Mouse (Mus musculus) hindbrain, embryonic 16.5 days (tissue): ENCODE measurements at regions not wholly inside any gene's neighbourhood (a gene's known extent, or its start where the extent isn't known, plus 50 kb on each side); places are given as distances from the start of the nearest gene placed in this dataset.
A peak's percentile ranks its signal among the peaks of the same experiment; 100 is the strongest.

Experiments used
- ATAC-seq: fragments of 200-750 bp; cut with Nextera tagmentation; 2 replicates; pipeline ENCODE4 v1.8.0; 2017; ENCODE audit warnings: moderate TSS enrichment, moderate library complexity
- H3K27ac ChIP-seq: fragments of 300-500 bp; sonication (generic); 2 replicates; pipeline ENCODE4 v1.5.1; 2014; ENCODE audit warnings: low read depth, mild to moderate bottlenecking, control low read depth, low read length, moderate library complexity
- H3K27me3 ChIP-seq: fragments of 300-500 bp; sonication (generic); replicated peaks from 2 replicates; pipeline ENCODE4 v1.6.1; 2014; ENCODE audit warnings: low read length; ENCODE audit not compliant: control insufficient read depth, insufficient read depth
- H3K36me3 ChIP-seq: fragments of 300-500 bp; sonication (generic); 2 replicates; pipeline ENCODE4 v1.6.1; 2014; ENCODE audit warnings: mild to moderate bottlenecking, low read length, moderate library complexity, mixed read lengths; ENCODE audit not compliant: control insufficient read depth, insufficient read depth
- H3K4me1 ChIP-seq: fragments of 300-500 bp; sonication (generic); 2 replicates; pipeline ENCODE4 v1.6.1; 2014; ENCODE audit warnings: low read depth, low read length; ENCODE audit not compliant: control insufficient read depth, insufficient read depth
- H3K4me2 ChIP-seq: fragments of 300-500 bp; sonication (generic); 2 replicates; pipeline ENCODE4 v1.6.1; 2014; ENCODE audit warnings: mild to moderate bottlenecking, low read length, control low read depth, moderate library complexity
- H3K4me3 ChIP-seq: fragments of 300-500 bp; sonication (generic); 2 replicates; pipeline ENCODE4 v1.5.1; 2014; ENCODE audit warnings: mild to moderate bottlenecking, low read length, control low read depth, moderate library complexity
- H3K9ac ChIP-seq: fragments of 300-500 bp; sonication (generic); 2 replicates; pipeline ENCODE4 v1.6.1; 2014; ENCODE audit warnings: low read depth, mild to moderate bottlenecking, control low read depth, low read length, moderate library complexity
- H3K9me3 ChIP-seq: fragments of 300-500 bp; sonication (generic); 2 replicates; pipeline ENCODE4 v1.6.1; 2014; ENCODE audit warnings: mild to moderate bottlenecking, low read length, moderate library complexity; ENCODE audit not compliant: control insufficient read depth
- WGBS: fragments of 180-500 bp; shearing (Covaris S2); extraction: QIAGEN DNeasy Blood & Tissue Kit; methylation state at CpG from one replicate; pipeline ENCODE4 v1.1.7; 2014; 5-methylcytosine and 5-hydroxymethylcytosine counted together

DNA sequence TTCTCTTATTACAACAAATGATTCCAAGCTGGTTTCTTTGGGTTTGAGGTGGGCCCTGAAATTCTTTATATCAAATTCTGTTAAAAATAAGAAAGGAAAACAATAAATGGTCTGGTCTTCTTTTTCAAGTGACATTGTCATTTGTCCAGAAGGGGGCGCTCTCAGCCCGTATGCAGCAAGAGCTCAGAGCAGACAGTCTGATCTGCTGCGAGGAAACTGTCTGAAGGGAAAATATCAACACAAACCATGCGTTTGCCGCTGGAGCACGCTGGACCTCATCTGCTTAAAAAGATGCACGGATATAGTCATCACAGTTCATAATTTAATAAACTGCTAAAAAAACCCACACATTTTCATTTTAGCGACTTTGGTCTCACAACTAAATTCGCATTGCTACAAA lies 161.2 kb downstream of the Cetn3 start:
- Histone ChIP-seq H3K9ac (peak overlapping the region; percentile 44), H3K27ac (peak overlapping the region; percentile 51; the same call in 1 of the 2 replicates)

GRCm38 (mm10) chr13:81944469-81944868 lies 161.6 kb downstream of the Cetn3 start:
- peak overlapping the region; percentile 51; the same call in 1 of the 2 replicates for H3K27ac ChIP-seq
- no peaks in the 10 kb centered on the region for H3K36me3 ChIP-seq
- WGBS, result 19% methylated on average over 6 of the region's 6 CpGs
- H3K4me1 ChIP-seq, result peaks cover 7% of the 10 kb centered on the region; the same call in 1 of the 2 replicates
- no peaks in the 10 kb centered on the region for H3K9me3 ChIP-seq
- H3K4me3 ChIP-seq, result peak overlapping the region; percentile 40
- H3K27me3 ChIP-seq, result no peaks in the 10 kb centered on the region
- ATAC-seq, result peak; percentile 91
- peak overlapping the region; percentile 44 for H3K9ac ChIP-seq
- peak overlapping the region; percentile 69 for H3K4me2 ChIP-seq

More for the DNA sequence above, 161.2 kb downstream of the Cetn3 start:
- WGBS, result 11% methylated on average over 9 of the region's 9 CpGs
- H3K4me2 ChIP-seq, result peak overlapping the region; percentile 69
- ATAC-seq, result peak; percentile 94
- H3K4me1 ChIP-seq, result peaks cover 7% of the 10 kb centered on the region; the same call in 1 of the 2 replicates
- no peaks in the 10 kb centered on the region for H3K9me3 ChIP-seq
- H3K4me3 ChIP-seq, result peak overlapping the region; percentile 40
- H3K36me3 ChIP-seq, result no peaks in the 10 kb centered on the region
- H3K27me3 ChIP-seq, result no peaks in the 10 kb centered on the region

DNA sequence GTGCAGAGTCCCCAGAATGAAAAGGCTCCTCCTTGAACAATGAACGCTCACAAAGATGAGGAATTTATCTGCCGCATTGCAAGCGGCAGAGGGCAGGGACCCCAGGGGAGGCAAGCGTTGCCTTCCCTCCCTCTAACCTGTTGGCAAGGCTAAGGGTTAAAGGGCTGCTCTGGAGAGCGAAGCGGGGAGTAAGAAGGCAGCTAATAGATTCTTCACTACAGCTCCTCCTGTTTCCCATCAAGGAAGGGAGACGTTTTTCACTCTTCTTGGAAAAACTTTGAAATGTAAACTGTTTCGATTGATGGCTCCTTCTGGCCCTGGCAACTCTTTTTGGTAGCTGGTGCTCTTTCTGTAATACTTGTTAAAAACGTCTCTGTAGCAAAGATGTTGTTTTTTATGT lies 162.9 kb downstream of the Cetn3 start:
- peaks cover 7% of the 10 kb centered on the region; the same call in 1 of the 2 replicates for H3K4me1 ChIP-seq
- no peaks in the 10 kb centered on the region for H3K36me3 ChIP-seq
- WGBS, result 5% methylated on average over 9 of the region's 9 CpGs
- ATAC-seq, result no peak
- no peaks in the 10 kb centered on the region for H3K9me3 ChIP-seq
- peak overlapping the region; percentile 71 for H3K4me2 ChIP-seq
- peak overlapping the region; percentile 34; the same call in 1 of the 2 replicates for H3K27ac ChIP-seq
- H3K9ac ChIP-seq, result peak overlapping the region; percentile 61
- no peaks in the 10 kb centered on the region for H3K27me3 ChIP-seq
- H3K4me3 ChIP-seq, result peak overlapping the region; percentile 37

- no peaks in the 10 kb centered on the region for H3K27me3 ChIP-seq
- 83% methylated on average over 2 of the region's 2 CpGs for WGBS
- ATAC-seq, result no peak
Observed at GRCm38 (mm10) chr13:81965431-81965830, 182.6 kb downstream of the Cetn3 start.

DNA sequence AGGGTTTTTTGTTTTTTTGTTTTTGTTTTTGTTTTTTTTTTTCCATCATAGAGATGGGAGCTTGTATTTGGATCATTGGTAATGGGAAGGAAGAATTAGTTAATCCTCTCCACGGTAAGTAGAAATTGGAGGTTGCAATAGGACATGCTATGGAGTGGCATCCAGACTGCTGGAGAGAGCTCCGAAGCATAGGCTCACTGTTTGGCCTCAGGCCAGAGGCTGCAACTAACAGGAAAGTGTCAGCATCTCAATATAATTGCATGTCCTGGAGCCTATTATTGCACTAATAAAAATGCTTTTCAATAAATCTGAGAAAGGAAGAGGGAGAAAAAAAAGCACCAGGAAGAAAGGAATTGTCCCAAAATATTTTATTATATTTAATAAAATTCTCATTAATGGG lies 193.0 kb downstream of the Cetn3 start:
- H3K4me2 ChIP-seq, result no peak overlapping the region
- ATAC-seq, result no peak
- 47% methylated on average over 2 of the region's 2 CpGs for WGBS

More at GRCm38 (mm10) chr13:81965431-81965830, 182.6 kb downstream of the Cetn3 start:
- Histone ChIP-seq H3K4me1 (no peaks in the 10 kb centered on the region), H3K9me3 (no peaks in the 10 kb centered on the region), H3K27ac (no peak overlapping the region), H3K4me3 (no peak overlapping the region), H3K4me2 (no peak overlapping the region), H3K36me3 (no peaks in the 10 kb centered on the region), H3K9ac (no peak overlapping the region)

GRCm38 (mm10) chr13:81978003-81978402 lies 195.1 kb downstream of the Cetn3 start:
- no peak overlapping the region for H3K27ac ChIP-seq
- no peak overlapping the region for H3K4me2 ChIP-seq
- H3K27me3 ChIP-seq, result no peaks in the 10 kb centered on the region
- H3K9me3 ChIP-seq, result no peaks in the 10 kb centered on the region
- 74% methylated on average over 6 of the region's 6 CpGs for WGBS
- H3K4me1 ChIP-seq, result no peaks in the 10 kb centered on the region
- no peak for ATAC-seq
- no peaks in the 10 kb centered on the region for H3K36me3 ChIP-seq
- H3K9ac ChIP-seq, result no peak overlapping the region
- no peak overlapping the region for H3K4me3 ChIP-seq

More for the DNA sequence above, 193.0 kb downstream of the Cetn3 start:
- no peak overlapping the region for H3K27ac ChIP-seq
- H3K36me3 ChIP-seq, result no peaks in the 10 kb centered on the region
- no peaks in the 10 kb centered on the region for H3K27me3 ChIP-seq
- no peaks in the 10 kb centered on the region for H3K4me1 ChIP-seq
- no peaks in the 10 kb centered on the region for H3K9me3 ChIP-seq
- no peak overlapping the region for H3K4me3 ChIP-seq
- no peak overlapping the region for H3K9ac ChIP-seq

GRCm38 (mm10) chr13:81979289-81979688 lies 196.4 kb downstream of the Cetn3 start:
- H3K9ac ChIP-seq, result no peak overlapping the region
- H3K4me1 ChIP-seq, result no peaks in the 10 kb centered on the region
- no peaks in the 10 kb centered on the region for H3K9me3 ChIP-seq
- H3K27me3 ChIP-seq, result no peaks in the 10 kb centered on the region
- H3K27ac ChIP-seq, result no peak overlapping the region
- no peaks in the 10 kb centered on the region for H3K36me3 ChIP-seq
- no peak overlapping the region for H3K4me2 ChIP-seq
- no peak overlapping the region for H3K4me3 ChIP-seq
- ATAC-seq, result no peak

DNA sequence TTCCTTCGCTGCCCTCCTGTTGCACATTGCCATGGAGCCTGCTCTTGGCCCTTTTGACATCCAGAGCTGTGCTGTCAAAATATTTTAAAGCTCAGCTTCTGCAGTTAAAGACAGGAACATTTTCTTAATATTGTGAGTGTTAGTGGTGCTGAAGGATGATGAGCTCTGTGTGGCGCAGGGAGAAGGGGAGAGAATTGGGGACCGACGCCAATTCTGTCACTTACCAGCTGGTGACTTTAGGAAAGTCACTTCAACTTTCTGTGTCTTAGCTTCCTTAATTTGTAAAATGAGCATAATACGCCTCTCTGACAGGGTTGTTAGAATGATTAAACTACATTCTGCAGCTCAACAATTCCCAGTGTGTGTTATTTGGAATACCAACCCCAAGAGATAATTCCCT lies 197.2 kb downstream of the Cetn3 start:
- H3K9ac ChIP-seq, result no peak overlapping the region
- no peaks in the 10 kb centered on the region for H3K36me3 ChIP-seq
- H3K27ac ChIP-seq, result no peak overlapping the region
- H3K4me2 ChIP-seq, result no peak overlapping the region
- no peaks in the 10 kb centered on the region for H3K4me1 ChIP-seq
- H3K4me3 ChIP-seq, result no peak overlapping the region
- H3K27me3 ChIP-seq, result no peaks in the 10 kb centered on the region
- H3K9me3 ChIP-seq, result no peaks in the 10 kb centered on the region
- WGBS, result 78% methylated on average over 5 of the region's 5 CpGs
- no peak for ATAC-seq

- Histone ChIP-seq H3K9ac (no peak overlapping the region), H3K4me1 (no peaks in the 10 kb centered on the region), H3K36me3 (no peaks in the 10 kb centered on the region), H3K4me3 (no peak overlapping the region), H3K9me3 (no peaks in the 10 kb centered on the region), H3K4me2 (no peak overlapping the region), H3K27me3 (no peaks in the 10 kb centered on the region), H3K27ac (no peak overlapping the region)
- 55% methylated on average over 2 of the region's 2 CpGs for WGBS
- no peak for ATAC-seq
Observed at GRCm38 (mm10) chr13:81982491-81982890, 199.6 kb downstream of the Cetn3 start.
